Mouse (Mus musculus): Measurements from ENCODE around the gene Elp5.

DNA sequence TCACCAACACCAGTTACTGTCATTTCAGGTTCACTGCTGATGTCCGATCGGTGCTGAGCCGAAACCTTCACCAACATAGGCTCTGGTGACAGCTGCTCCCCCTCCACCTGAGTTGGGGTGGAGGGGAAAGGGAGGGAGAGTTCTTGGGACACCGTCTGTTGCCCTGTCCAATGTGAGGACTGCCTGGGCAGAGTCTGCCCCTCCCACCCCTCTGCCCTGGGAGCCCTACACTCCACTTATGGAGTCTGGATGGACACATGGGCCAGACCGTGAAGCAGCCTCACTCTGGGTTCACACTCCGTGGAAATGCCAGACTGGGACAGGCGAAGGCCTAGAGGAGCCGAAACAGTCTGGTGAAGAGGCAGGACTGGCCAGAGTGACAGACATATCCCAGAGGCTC lies 7.6 kb upstream of the Elp5 start:
- TF ChIP-seq CTCF (IDR thresholded peaks at IDR 0.05; ENCODE audit: extremely low read depth, insufficient read length, insufficient replicate concordance, low read depth, low read length), result no peak
- no peak for TF ChIP-seq POLR2A (IDR thresholded peaks at IDR 0.05; ENCODE audit: low read depth, low read length)
